Mouse (Mus musculus): ENCODE measurements at regions not wholly inside any gene's neighbourhood (a gene's known extent, or its start where the extent isn't known, plus 50 kb on each side); places are given as distances from the start of the nearest gene placed in this dataset.

DNA sequence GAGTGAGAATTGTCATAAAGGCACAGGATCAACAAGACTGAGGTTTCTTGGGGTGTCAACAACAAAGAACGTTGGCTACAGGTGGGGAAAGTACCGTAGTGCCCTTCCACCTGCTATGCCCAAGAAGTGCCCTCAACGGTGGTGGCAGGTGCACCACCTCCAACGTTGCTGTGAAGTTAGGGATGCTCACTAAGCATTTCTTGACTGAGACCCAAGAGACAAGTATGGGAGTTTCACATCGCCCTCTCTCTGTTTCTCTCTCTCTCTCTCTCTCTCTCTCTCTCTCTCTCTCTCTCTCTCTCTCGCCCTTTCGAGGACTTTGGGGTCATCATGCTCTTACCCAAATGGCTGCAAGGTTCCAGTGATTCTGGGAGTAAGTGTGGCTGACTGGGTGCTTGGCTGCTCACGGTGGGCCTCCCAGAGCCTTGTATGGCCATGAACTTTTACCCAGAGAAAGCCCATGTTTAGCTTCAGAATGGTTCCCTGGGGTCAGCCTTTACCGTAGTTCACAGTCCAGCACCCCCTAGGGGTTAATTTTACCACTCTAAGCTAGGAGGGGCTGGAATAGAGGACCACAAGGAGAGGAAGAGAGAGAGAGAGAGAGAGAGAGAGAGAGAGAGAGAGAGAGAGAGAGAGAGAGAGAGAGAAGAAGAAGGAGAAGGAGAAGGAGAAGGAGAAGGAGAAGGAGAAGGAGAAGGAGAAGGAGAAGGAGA, 113.2 kb upstream of the Ccnd2 start:
- TF ChIP-seq CTCF (IDR thresholded peaks at IDR 0.05; ENCODE audit: insufficient read depth, low read depth, low read length) (no peak), POLR2A (IDR thresholded peaks at IDR 0.05; ENCODE audit: insufficient read depth, low read depth, low read length) (no peak)
